Mouse (Mus musculus) cerebral cortex, adult 2 months (tissue): ENCODE results near the gene Spock2.

ENCODE experiments used
- WGBS: fragments of 180-500 bp; shearing (Covaris S2); methylation state at CpG from one replicate; pipeline ENCODE4 v1.1.7; 2018; 5-methylcytosine and 5-hydroxymethylcytosine counted together

Spock2 gene

GRCm38 (mm10) chr10:60106146-60106530, at the start of gene Spock2:
Gene Spock2 (plus strand): TSS chr10:60106219.
- 2% methylated on average over 22 of the region's 22 CpGs for WGBS

GRCm38 (mm10) chr10:60062173-60062572, 43.8 kb upstream of the Spock2 start:
- 97% methylated on average over 5 of the region's 5 CpGs for WGBS

GRCm38 (mm10) chr10:60062931-60063330, 43.1 kb upstream of the Spock2 start:
- WGBS: 81% methylated on average over 5 of the region's 5 CpGs

GRCm38 (mm10) chr10:60066524-60066923, 39.5 kb upstream of the Spock2 start:
- 85% methylated on average over 3 of the region's 3 CpGs for WGBS

GRCm38 (mm10) chr10:60075159-60075558, 30.9 kb upstream of the Spock2 start:
- 93% methylated on average over 1 of the region's 1 CpGs for WGBS

GRCm38 (mm10) chr10:60077226-60077625, 28.8 kb upstream of the Spock2 start:
- WGBS: 97% methylated on average over 7 of the region's 7 CpGs

- WGBS: 77% methylated on average over 18 of the region's 18 CpGs
Observed at GRCm38 (mm10) chr10:60077736-60078560, 28.1 kb upstream of the Spock2 start.

GRCm38 (mm10) chr10:60078561-60078917, 27.5 kb upstream of the Spock2 start:
- WGBS: 61% methylated on average over 5 of the region's 5 CpGs

- WGBS: 81% methylated on average over 3 of the region's 3 CpGs
Observed at GRCm38 (mm10) chr10:60080171-60080570, 25.8 kb upstream of the Spock2 start.

- WGBS: 63% methylated on average over 5 of the region's 5 CpGs
Observed at GRCm38 (mm10) chr10:60080601-60080981, 25.4 kb upstream of the Spock2 start.

- 61% methylated on average over 21 of the region's 21 CpGs for WGBS
Observed at GRCm38 (mm10) chr10:60080982-60081825, 24.8 kb upstream of the Spock2 start.

- 23% methylated on average over 5 of the region's 5 CpGs for WGBS
Observed at GRCm38 (mm10) chr10:60081905-60082304, 24.1 kb upstream of the Spock2 start.

GRCm38 (mm10) chr10:60084065-60084464, 22.0 kb upstream of the Spock2 start:
- WGBS: 67% methylated on average over 4 of the region's 4 CpGs

- WGBS: 96% methylated on average over 2 of the region's 2 CpGs
Observed at GRCm38 (mm10) chr10:60092311-60092710, 13.7 kb upstream of the Spock2 start.

GRCm38 (mm10) chr10:60093751-60094150, 12.3 kb upstream of the Spock2 start:
- WGBS: 66% methylated on average over 2 of the region's 2 CpGs

GRCm38 (mm10) chr10:60095558-60095957, 10.5 kb upstream of the Spock2 start:
- 78% methylated on average over 2 of the region's 2 CpGs for WGBS

- WGBS: 76% methylated on average over 1 of the region's 1 CpGs
Observed at GRCm38 (mm10) chr10:60096302-60096701, 9.7 kb upstream of the Spock2 start.

- 87% methylated on average over 9 of the region's 9 CpGs for WGBS
Observed at GRCm38 (mm10) chr10:60097146-60097545, 8.9 kb upstream of the Spock2 start.

- WGBS: 66% methylated on average over 5 of the region's 5 CpGs
Observed at GRCm38 (mm10) chr10:60097774-60098173, 8.2 kb upstream of the Spock2 start.

GRCm38 (mm10) chr10:60105391-60106145, 451 bp upstream of the Spock2 start:
- WGBS: 27% methylated on average over 20 of the region's 20 CpGs

- under 1% methylated on average over 57 of the region's 57 CpGs for WGBS
Observed at GRCm38 (mm10) chr10:60106531-60107186, 640 bp downstream of the Spock2 start.

GRCm38 (mm10) chr10:60107448-60107847, 1.4 kb downstream of the Spock2 start:
- 6% methylated on average over 28 of the region's 28 CpGs for WGBS
